Mouse (Mus musculus) testis, adult 2 months (tissue): ENCODE measurements around the gene Raet1e. TPM values are rescaled to one million over a fixed set of nuclear protein-coding genes. Genes with fewer than 3 reads are reported as not detected.

Experiments
- H3K27ac ChIP-seq: fragments of 200-500 bp; 2 replicates; pipeline ENCODE4 v1.5.1; 2012; ENCODE audit warnings: low read depth, low read length; ENCODE audit not compliant: control insufficient read depth, insufficient read depth
- H3K27me3 ChIP-seq: fragments of 200-500 bp; 2 replicates; pipeline ENCODE4 v1.6.1; 2012; ENCODE audit warnings: mild to moderate bottlenecking, low read length, moderate library complexity; ENCODE audit not compliant: control insufficient read depth, insufficient read depth
- H3K36me3 ChIP-seq: fragments of 200-500 bp; 2 replicates; pipeline ENCODE4 v1.6.1; 2012; ENCODE audit warnings: mild to moderate bottlenecking, low read length; ENCODE audit not compliant: control insufficient read depth, insufficient read depth
- H3K4me1 ChIP-seq: fragments of 200-500 bp; 2 replicates; pipeline ENCODE4 v1.6.1; 2012; ENCODE audit warnings: low read length; ENCODE audit not compliant: control insufficient read depth, insufficient read depth
- H3K4me3 ChIP-seq: fragments of 200-500 bp; 2 replicates; pipeline ENCODE4 v1.5.1; 2012; ENCODE audit warnings: low read depth, mild to moderate bottlenecking, low read length, moderate library complexity, mixed read lengths; ENCODE audit not compliant: control insufficient read depth
- CTCF ChIP-seq: fragments of 200-500 bp; IDR thresholded peaks from 2 replicates; pipeline ENCODE4 v1.5.1; 2012; ENCODE audit warnings: low read depth, mild to moderate bottlenecking, inconsistent platforms, low read length, moderate library complexity; ENCODE audit not compliant: control insufficient read depth, insufficient read depth, insufficient replicate concordance
- POLR2A ChIP-seq: fragments of 200-500 bp; IDR thresholded peaks from 2 replicates; pipeline ENCODE4 v1.6.1; 2012; ENCODE audit warnings: low read depth, mild to moderate bottlenecking, inconsistent platforms, low read length, moderate library complexity; ENCODE audit not compliant: control insufficient read depth
- polyA plus RNA-seq: library from polyadenylated mRNA; depleted of rRNA; stranded (reverse); fragments of >200 nt; gene quantifications from 2 replicates; pipeline ENCODE4 v1.2.3, GENCODE M21; 2012

The Raet1e gene
- polyA plus RNA-seq, 1 experiment: 0.12 TPM

DNA sequence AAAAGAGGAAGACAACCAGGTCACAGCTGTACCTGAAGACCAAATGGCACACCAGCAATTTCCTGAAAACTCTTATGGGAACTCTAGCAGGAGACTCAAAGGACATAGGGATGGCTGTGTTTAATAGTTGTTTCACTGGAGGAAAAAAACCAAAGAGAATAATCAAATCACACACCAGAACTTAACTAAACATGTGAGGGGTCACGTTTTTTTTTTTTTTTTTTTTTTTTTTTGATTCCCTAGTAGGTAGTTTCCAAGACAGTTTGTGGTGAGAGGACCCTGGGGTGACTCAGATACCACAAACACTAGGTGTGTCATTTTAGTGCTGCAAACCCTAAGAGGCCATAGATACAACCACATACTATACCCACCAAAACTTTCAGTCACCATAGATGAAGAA lies 137.3 kb downstream of the Raet1e start:
- Histone ChIP-seq H3K36me3 (no peaks in the 10 kb centered on the region), H3K27ac (no peak overlapping the region), H3K4me3 (no peak overlapping the region), H3K4me1 (no peaks in the 10 kb centered on the region), H3K27me3 (no peaks in the 10 kb centered on the region)
- TF ChIP-seq POLR2A: no peak
- TF ChIP-seq CTCF: no peak

DNA sequence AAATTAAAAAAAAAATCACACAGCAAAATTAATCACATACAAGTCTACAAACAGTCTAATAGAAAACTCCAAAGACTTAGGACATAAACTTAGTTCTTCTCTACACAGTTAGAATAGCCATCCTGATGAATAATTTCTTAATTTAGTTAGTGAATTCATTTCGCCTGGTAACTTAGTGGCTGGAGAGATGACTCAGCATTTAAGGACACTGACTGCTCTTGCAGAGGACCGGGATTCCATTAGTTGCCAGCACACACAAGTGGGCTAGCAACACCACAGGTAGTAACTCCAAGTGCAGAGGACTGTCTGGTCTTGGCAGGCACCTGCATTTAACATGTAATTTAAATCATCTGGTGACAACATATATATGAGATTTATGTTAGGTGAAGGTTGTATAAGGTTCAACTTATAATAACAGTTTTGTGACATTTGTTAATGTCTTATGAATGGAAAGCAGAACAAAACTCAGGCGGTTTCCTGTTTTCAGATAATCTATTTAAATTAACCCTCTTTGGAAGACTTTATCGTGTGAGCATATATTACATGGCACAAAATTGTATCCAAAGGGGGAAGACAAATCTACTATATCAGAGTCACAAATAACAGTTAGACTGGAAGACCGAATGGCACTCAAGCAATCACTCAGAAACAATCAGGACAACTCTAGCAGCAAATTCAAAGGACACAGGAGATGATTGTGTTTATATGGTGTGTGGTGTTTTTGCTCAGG lies 138.8 kb downstream of the Raet1e start:
- Histone ChIP-seq H3K36me3 (no peaks in the 10 kb centered on the region), H3K27ac (no peak overlapping the region), H3K4me1 (no peaks in the 10 kb centered on the region), H3K4me3 (no peak overlapping the region), H3K27me3 (no peaks in the 10 kb centered on the region)
- no peak for TF ChIP-seq CTCF

DNA sequence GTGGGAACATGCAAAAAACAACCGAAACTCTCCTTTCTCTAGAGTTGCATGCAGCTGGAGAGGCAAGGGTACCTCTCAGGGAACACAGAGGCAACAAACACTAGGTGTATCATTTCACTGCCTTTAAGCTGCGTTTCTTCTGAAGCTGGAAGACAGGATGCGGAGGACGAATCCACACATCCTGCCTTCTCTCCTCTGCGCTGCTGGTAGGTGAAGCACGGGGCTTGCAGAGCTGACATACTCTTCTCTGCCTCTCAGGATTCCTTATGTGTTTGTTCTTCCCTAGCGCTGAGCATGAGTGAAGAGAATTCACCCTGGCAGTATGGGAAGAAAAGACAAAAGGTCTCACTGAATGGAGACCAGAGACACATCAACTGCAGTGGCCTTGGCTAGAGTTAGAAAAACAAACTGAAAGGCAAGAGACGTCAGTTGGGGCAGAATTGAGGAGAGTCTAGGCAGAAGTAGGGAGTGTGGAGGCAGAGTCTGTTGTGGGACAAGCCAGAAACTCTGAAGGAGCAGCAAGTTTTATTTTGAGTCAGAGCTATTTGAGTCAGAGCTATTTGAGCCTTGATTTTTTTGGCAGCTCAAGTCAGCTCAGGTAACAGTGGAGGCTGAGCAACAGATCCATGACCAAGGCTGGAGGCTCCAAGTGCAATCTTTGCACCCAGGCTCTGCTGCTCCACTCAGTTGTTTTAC lies 139.5 kb downstream of the Raet1e start:
- no peak overlapping the region for H3K4me3 ChIP-seq
- no peaks in the 10 kb centered on the region for H3K4me1 ChIP-seq
- no peak for TF ChIP-seq CTCF
- TF ChIP-seq POLR2A: no peak
- H3K27ac ChIP-seq: no peak overlapping the region
- no peaks in the 10 kb centered on the region for H3K36me3 ChIP-seq
- no peaks in the 10 kb centered on the region for H3K27me3 ChIP-seq

DNA sequence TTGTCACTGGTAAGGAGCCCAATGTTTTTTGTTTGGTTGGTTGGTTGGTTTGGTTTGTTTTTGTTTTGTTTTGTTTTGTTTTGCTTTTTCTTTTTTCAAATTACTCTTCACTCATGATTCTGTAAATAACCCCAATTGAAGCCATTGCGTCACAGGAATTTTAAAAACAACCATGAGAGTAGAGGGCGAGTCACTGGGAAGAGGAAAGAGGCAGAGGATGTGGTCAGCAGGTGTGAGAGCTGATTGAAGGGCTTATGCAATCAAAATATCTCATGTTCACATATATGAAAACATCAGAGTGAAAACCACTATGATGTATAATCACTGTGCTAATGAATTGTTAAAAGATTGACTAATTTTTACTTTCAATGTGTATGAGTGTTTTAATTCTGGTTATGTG lies 141.0 kb downstream of the Raet1e start:
- TF ChIP-seq POLR2A: no peak
- no peak for TF ChIP-seq CTCF
- Histone ChIP-seq H3K27ac (no peak overlapping the region), H3K4me3 (no peak overlapping the region), H3K4me1 (no peaks in the 10 kb centered on the region), H3K36me3 (no peaks in the 10 kb centered on the region), H3K27me3 (no peaks in the 10 kb centered on the region)

DNA sequence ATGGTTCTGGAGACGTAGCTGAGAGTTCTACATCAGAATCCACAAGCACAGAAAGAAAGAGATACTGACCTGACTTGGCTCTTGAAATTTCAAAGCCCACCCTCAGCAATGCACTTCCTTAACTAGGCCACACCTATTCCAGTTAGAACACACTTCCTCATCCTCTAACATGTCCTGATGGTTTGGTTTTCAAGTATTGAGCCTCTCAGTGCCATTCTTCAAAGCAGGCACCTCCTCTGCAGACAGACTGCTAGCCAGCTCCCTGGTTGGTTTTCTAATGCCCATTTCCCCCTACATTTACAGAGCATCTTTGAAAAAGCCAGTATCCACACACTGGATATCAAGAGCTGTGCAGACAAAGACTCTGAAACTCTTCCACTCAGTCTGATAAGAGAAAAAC lies 143.3 kb downstream of the Raet1e start:
- H3K27ac ChIP-seq: no peak overlapping the region
- no peaks in the 10 kb centered on the region for H3K4me1 ChIP-seq
- TF ChIP-seq POLR2A (no peak), CTCF (no peak)
- H3K4me3 ChIP-seq: no peak overlapping the region
- H3K27me3 ChIP-seq: no peaks in the 10 kb centered on the region
- H3K36me3 ChIP-seq: no peaks in the 10 kb centered on the region

DNA sequence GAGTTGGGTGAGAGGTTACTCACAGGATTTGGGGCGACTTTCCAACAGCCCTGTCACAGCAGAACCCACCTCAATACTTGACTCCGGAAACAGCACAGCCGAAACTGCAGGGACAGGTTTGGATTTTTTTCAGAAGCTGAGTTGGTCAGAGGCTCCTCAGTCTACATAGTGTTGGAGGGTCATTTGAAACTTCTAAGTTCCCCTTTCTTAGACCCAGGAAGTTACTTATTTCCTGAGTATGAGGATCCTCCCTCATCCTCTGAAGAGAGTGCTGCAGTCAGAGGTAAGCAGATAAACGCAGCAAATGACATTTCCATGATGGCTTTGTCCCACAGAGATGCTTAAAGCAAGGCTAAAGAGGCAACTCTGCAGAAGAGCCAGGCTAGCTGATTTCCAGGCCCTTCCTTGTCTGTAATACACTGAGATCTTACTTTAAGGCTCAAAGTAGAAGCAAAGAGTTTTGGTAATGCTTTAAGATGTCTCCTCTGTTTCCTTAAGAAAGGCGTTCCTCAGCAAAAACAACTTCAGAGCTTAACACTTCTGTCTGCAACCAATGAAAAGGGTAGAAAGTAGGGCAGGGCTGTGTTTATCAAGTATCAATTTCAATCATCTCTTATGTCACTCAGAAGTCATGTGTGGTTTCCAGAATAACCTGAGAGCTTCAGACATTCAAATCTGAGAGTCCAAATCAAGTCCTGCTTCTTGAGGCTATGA lies 144.1 kb downstream of the Raet1e start:
- H3K36me3 ChIP-seq: no peaks in the 10 kb centered on the region
- TF ChIP-seq CTCF (no peak), POLR2A (no peak)
- no peak overlapping the region for H3K4me3 ChIP-seq
- no peaks in the 10 kb centered on the region for H3K27me3 ChIP-seq
- H3K4me1 ChIP-seq: no peaks in the 10 kb centered on the region
- no peak overlapping the region for H3K27ac ChIP-seq

DNA sequence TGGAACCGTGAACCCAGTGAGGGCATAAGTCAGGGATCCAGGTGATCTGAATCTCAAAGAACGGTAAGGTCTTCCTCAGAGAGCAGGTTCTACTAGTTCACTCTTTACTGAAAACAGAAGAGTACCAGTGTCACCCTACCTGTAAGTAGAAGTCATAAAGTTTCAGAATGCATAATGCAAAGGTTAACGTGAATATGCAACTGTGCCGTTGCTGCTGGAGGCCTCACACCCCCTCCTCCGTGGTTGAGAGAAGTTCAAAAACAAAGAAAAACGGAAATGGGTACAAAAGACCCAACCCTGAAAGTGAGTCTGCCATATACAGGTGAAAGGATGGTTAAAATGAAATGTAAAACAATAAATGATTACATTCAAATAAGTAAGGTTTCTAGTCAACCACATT lies 145.4 kb downstream of the Raet1e start:
- H3K4me3 ChIP-seq: no peak overlapping the region
- TF ChIP-seq POLR2A: no peak
- H3K36me3 ChIP-seq: no peaks in the 10 kb centered on the region
- H3K4me1 ChIP-seq: no peaks in the 10 kb centered on the region
- no peaks in the 10 kb centered on the region for H3K27me3 ChIP-seq
- H3K27ac ChIP-seq: no peak overlapping the region
